Mouse (Mus musculus) heart, postnatal 0 days (tissue): ENCODE measurements around the gene Lrrtm3. TPM values are rescaled to one million over a fixed set of nuclear protein-coding genes. Genes with fewer than 3 reads are reported as not detected.
A peak's percentile ranks its signal among the peaks of the same experiment; 100 is the strongest.

Experiments used
- ATAC-seq: fragments of 200-750 bp; cut with Nextera tagmentation; 2 replicates; pipeline ENCODE4 v1.8.0; 2017; ENCODE audit warnings: low read depth, moderate number of reproducible peaks, moderate library complexity; ENCODE audit not compliant: insufficient read depth
- DNase-seq: peaks from one replicate; pipeline ENCODE4 v3.0.0-alpha.2; 2016; ENCODE audit warnings: low spot score
- H3K27ac ChIP-seq: fragments of 300-500 bp; sonication (generic); 2 replicates; pipeline ENCODE4 v1.5.1; 2014; ENCODE audit warnings: low read depth, mild to moderate bottlenecking
- H3K27me3 ChIP-seq: fragments of 300-500 bp; sonication (generic); 2 replicates; pipeline ENCODE4 v1.6.1; 2014; ENCODE audit warnings: low read length, mixed read lengths; ENCODE audit not compliant: control insufficient read depth, insufficient read depth
- H3K36me3 ChIP-seq: fragments of 300-500 bp; sonication (generic); replicated peaks from 2 replicates; pipeline ENCODE4 v1.6.1; 2014; ENCODE audit warnings: low read length, mixed read lengths; ENCODE audit not compliant: control insufficient read depth, insufficient read depth
- H3K4me1 ChIP-seq: fragments of 300-500 bp; sonication (generic); 2 replicates; pipeline ENCODE4 v1.6.1; 2014; ENCODE audit warnings: antibody characterized with exemption; ENCODE audit not compliant: control insufficient read depth, insufficient read depth
- H3K4me2 ChIP-seq: fragments of 300-500 bp; sonication (generic); 2 replicates; pipeline ENCODE4 v1.6.1; 2014; ENCODE audit warnings: low read depth, mild to moderate bottlenecking, low read length, moderate library complexity
- H3K4me3 ChIP-seq: fragments of 300-500 bp; sonication (generic); 2 replicates; pipeline ENCODE4 v1.5.1; 2014; ENCODE audit warnings: low read depth, low read length
- H3K9ac ChIP-seq: fragments of 300-500 bp; sonication (generic); replicated peaks from 2 replicates; pipeline ENCODE4 v1.6.1; 2014; ENCODE audit warnings: low read depth, low read length, mixed read lengths
- H3K9me3 ChIP-seq: fragments of 300-500 bp; sonication (generic); replicated peaks from 2 replicates; pipeline ENCODE4 v1.6.1; 2016; ENCODE audit warnings: low read length; ENCODE audit not compliant: control insufficient read depth
- CTCF ChIP-seq: IDR thresholded peaks from 2 replicates; pipeline ENCODE4 v1.5.1; 2016; ENCODE audit warnings: antibody characterized with exemption, control low read depth, low read depth
- EP300 ChIP-seq: IDR thresholded peaks from 2 replicates; pipeline ENCODE4 v1.6.1; 2016; ENCODE audit warnings: antibody characterized with exemption, low read depth
- WGBS: fragments of 180-500 bp; shearing (Covaris S2); extraction: QIAGEN DNeasy Blood & Tissue Kit; methylation state at CpG from one replicate; pipeline ENCODE4 v1.1.7; 2014; 5-methylcytosine and 5-hydroxymethylcytosine counted together
- polyA plus RNA-seq: library from polyadenylated mRNA; unstranded; fragments of >200 nt; fragmentation: Nextera tagmentation; extraction: Ambion mirVana; gene quantifications from 2 replicates; pipeline ENCODE4 v1.2.1, GENCODE M21; 2015
- total RNA-seq: library from RNA; depleted of rRNA; stranded (reverse); fragments of >200 nt; gene quantifications from 2 replicates; pipeline ENCODE4 v1.2.3, GENCODE M21; 2014; ENCODE audit warnings: low replicate concordance

The Lrrtm3 gene
- total and polyA plus RNA-seq, 2 experiments from 2014 or later, result 0.63 TPM; not detected in 1

GRCm38 (mm10) chr10:63978101-63978500, 112.0 kb downstream of the Lrrtm3 start:
- no peak overlapping the region for H3K4me3 ChIP-seq
- no peaks in the 10 kb centered on the region for H3K36me3 ChIP-seq
- 0 out of 2 replicates have a peak overlapping the region, but pooled peaks have one; percentile 30 for H3K27ac ChIP-seq
- H3K4me1 ChIP-seq, result no peaks in the 10 kb centered on the region; the same call in 1 of the 2 replicates
- ATAC-seq (no peak), DNase-seq (no peak)
- no peak for TF ChIP-seq EP300
- TF ChIP-seq CTCF, result no peak
- no peaks in the 10 kb centered on the region for H3K9me3 ChIP-seq
- 25% methylated on average over 11 of the region's 11 CpGs for WGBS
- no peaks in the 10 kb centered on the region for H3K27me3 ChIP-seq
- H3K4me2 ChIP-seq, result peak overlapping the region; percentile 38
- H3K9ac ChIP-seq, result 0 out of 2 replicates have a peak overlapping the region, but pooled peaks have one; percentile 25

GRCm38 (mm10) chr10:63972300-63972699, 117.8 kb downstream of the Lrrtm3 start:
- no peaks in the 10 kb centered on the region for H3K4me1 ChIP-seq
- no peak overlapping the region for H3K4me2 ChIP-seq
- no peaks in the 10 kb centered on the region for H3K36me3 ChIP-seq
- no peaks in the 10 kb centered on the region for H3K27me3 ChIP-seq
- no peak overlapping the region for H3K9ac ChIP-seq
- WGBS, result 61% methylated on average over 2 of the region's 2 CpGs
- TF ChIP-seq EP300, result no peak
- no peak for TF ChIP-seq CTCF
- no peak overlapping the region for H3K4me3 ChIP-seq
- DNase-seq (no peak), ATAC-seq (no peak)
- H3K27ac ChIP-seq, result no peak overlapping the region
- H3K9me3 ChIP-seq, result no peaks in the 10 kb centered on the region

DNA sequence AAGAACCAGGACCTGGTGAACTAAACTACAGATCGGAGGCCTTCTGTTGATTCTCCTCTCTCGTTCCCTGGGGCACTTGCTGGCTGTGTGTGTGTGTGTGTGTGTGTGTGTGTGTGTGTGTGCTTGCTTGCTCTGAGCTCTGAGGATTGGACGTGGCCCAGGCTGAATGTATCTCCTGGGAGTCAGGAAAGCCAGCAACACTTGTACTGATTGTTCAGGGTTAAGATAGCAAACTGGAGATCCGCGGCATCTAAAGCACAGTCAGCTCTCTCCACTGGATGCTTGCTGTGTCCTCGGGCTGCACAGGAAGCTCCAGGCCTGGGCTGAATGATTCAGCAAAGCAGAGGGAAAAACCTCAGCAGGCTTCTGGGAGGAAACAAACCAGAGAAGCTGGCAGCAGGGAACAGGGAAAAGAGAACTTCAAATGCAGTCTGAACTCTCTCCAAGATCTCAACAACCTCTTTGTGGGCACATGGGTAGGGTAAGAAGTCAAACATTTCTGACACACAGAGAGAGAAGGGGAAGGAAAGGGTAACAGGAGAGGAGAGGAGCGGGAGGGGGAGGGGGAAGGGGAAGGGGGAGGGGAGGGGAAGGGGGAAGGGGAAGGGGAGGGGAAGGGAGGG, 135.7 kb downstream of the Lrrtm3 start:
- H3K36me3 ChIP-seq, result no peaks in the 10 kb centered on the region
- H3K9ac ChIP-seq, result no peak overlapping the region
- peaks cover 21% of the 10 kb centered on the region for H3K4me1 ChIP-seq
- H3K9me3 ChIP-seq, result no peaks in the 10 kb centered on the region
- 5% methylated on average over 6 of the region's 7 CpGs for WGBS
- H3K27me3 ChIP-seq, result no peaks in the 10 kb centered on the region
- no peak overlapping the region for H3K27ac ChIP-seq
- DNase-seq (peak; percentile 51), ATAC-seq (peak; percentile 62)
- no peak overlapping the region for H3K4me2 ChIP-seq
- no peak for TF ChIP-seq EP300
- TF ChIP-seq CTCF, result no peak
- H3K4me3 ChIP-seq, result no peak overlapping the region

DNA sequence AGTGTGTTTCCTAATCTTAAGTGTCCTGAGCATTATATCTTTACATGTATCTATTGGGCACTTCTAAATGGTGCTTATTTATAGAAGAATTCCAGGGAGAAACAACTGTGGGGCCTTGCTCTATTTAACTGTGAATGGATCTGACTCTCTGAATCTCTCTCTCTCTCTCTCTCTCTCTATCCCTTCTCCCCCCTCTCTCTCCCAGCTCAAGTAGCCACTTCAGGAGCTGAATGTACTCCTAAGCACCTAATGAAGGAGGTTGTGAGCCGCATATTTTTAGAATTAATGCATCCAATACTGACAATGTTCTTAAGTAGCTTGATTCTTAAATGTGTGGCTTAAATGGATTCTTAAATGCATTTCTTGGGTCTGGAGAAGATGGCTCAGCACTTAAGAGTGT, 138.6 kb downstream of the Lrrtm3 start:
- H3K4me3 ChIP-seq, result no peak overlapping the region
- peaks cover 21% of the 10 kb centered on the region for H3K4me1 ChIP-seq
- 58% methylated on average over 1 of the region's 1 CpGs for WGBS
- ATAC-seq (no peak), DNase-seq (no peak)
- H3K27ac ChIP-seq, result no peak overlapping the region
- H3K27me3 ChIP-seq, result no peaks in the 10 kb centered on the region
- no peak for TF ChIP-seq CTCF
- TF ChIP-seq EP300, result no peak
- H3K9ac ChIP-seq, result no peak overlapping the region
- H3K9me3 ChIP-seq, result no peaks in the 10 kb centered on the region
- H3K36me3 ChIP-seq, result no peaks in the 10 kb centered on the region
- no peak overlapping the region for H3K4me2 ChIP-seq

GRCm38 (mm10) chr10:63950867-63951266, 139.2 kb downstream of the Lrrtm3 start:
- peak; percentile 27 for DNase-seq
- Histone ChIP-seq H3K27ac (peak overlapping the region; percentile 5), H3K4me2 (no peak overlapping the region), H3K27me3 (no peaks in the 10 kb centered on the region), H3K9me3 (no peaks in the 10 kb centered on the region), H3K36me3 (no peaks in the 10 kb centered on the region), H3K9ac (no peak overlapping the region), H3K4me1 (peaks cover 21% of the 10 kb centered on the region), H3K4me3 (no peak overlapping the region)
- TF ChIP-seq CTCF (no peak), EP300 (no peak)
- ATAC-seq, result no peak; the same call in 1 of the 2 replicates
- 12% methylated on average over 8 of the region's 8 CpGs for WGBS

DNA sequence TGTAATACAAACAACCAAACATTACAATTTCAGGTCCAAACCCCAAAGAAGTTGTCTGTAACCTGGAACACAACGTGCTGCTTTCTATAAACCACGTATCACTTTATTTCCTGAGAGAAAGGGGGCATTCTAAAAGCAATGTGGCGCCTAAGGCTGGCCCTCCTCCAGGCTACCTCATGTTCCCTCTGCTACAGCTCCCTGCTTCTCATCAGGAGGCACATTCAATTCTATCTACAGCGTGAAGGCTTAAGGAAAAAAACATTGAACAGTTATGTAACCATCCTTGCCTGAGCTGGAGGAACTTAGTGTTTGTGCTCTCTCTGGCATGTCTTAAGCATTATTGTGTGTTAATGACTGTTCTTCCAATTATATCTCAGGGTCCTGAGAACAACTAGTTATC, 142.8 kb downstream of the Lrrtm3 start:
- TF ChIP-seq EP300 (no peak), CTCF (no peak)
- Histone ChIP-seq H3K4me2 (no peak overlapping the region), H3K4me1 (peaks cover 21% of the 10 kb centered on the region), H3K27ac (no peak overlapping the region), H3K9ac (no peak overlapping the region), H3K27me3 (no peaks in the 10 kb centered on the region), H3K36me3 (no peaks in the 10 kb centered on the region), H3K9me3 (no peaks in the 10 kb centered on the region), H3K4me3 (no peak overlapping the region)
- WGBS, result 69% methylated on average over 4 of the region's 4 CpGs
- DNase-seq (no peak), ATAC-seq (no peak)
